Mouse (Mus musculus): ENCODE measurements at regions not wholly inside any gene's neighbourhood (a gene's known extent, or its start where the extent isn't known, plus 50 kb on each side); places are given as distances from the start of the nearest gene placed in this dataset.

DNA sequence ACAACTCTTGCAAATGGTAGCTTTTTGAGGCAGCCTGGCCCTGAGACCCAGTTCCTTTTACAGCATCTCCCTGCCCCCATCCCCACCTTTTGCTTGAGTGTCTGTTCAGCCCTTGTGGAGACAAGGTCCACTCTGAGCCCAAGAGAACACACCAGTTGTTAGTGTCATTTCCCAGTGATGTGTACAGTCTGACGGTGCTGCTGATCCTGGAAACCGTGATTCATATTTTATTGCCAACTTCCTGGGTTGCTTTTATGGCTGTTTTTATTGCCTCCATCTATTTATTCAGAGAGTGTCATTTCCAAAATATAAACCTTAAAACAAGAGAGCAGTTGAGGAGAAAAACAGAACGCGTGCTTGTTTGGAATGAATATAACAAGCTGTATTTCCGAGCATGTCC is 309.6 kb upstream of the Isl1 start:
- DNase-seq (ENCODE audit: low read depth), result no peak

GRCm38 (mm10) chr13:116596346-116596745 is 286.9 kb upstream of the Isl1 start:
- peak; percentile 58 for DNase-seq (ENCODE audit: low read depth)

DNA sequence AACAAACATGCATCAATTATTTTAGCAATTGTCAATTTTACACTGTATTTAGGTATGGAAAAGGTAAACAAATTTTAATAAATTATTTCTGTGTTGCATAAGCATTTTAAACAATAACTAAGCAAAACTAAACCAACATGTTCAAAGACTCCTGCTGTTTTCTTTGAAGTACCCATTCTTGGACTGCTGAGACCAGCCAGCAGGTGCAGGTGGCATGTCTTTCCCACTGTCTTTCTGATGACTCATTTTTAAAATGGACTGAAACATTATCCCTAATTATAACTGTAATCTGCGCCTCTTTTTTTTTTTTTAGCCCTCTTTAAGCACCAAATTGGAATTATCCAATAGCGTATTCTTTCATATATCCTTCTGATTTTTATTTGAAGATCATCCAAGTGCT is 286.0 kb upstream of the Isl1 start:
- DNase-seq (ENCODE audit: low read depth), result no peak

DNA sequence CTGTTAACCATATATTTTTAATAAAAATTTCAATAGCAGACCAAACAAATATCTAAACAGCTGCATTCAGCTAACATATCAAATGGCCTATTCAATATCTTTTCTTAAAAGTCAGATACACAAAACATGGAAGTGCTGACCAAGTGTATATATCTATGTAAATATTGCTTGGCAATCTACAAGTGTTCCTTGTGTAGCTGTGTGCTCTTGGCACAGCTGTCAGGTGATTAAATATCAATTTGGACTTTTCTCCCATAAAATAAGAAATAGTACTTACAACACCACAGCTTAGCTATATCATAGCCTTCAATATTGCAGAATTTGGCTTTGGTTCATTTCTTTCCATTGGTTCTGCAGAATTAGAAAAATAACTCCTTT is 266.5 kb upstream of the Isl1 start:
- DNase-seq (ENCODE audit: low read depth), result no peak

GRCm38 (mm10) chr13:116575274-116575957 is 265.9 kb upstream of the Isl1 start:
- DNase-seq (ENCODE audit: low read depth), result no peak

DNA sequence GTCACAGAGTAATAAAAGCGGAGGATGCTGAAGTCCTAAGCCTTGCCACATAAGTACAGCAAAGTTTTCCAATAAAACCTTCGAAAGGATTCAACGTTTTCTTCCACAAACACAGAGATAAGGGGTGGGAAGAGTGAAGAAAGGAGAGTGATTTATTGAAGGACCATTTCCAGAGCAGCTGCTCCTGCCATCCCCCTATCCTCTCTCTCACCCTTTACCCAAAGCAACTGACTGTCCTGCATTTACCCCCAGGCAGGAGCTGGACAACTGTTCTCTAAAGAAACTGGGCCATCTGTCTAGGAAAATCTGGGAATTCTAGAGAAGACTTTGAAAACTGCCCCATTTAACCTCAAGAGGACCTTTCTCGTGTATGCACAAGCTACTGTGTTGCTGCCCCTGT is 245.6 kb upstream of the Isl1 start:
- DNase-seq (ENCODE audit: low read depth), result no peak

GRCm38 (mm10) chr13:116535211-116535610 is 225.7 kb upstream of the Isl1 start:
- DNase-seq (ENCODE audit: low read depth), result no peak

GRCm38 (mm10) chr13:116533163-116533562 is 223.7 kb upstream of the Isl1 start:
- no peak for DNase-seq (ENCODE audit: low read depth)

DNA sequence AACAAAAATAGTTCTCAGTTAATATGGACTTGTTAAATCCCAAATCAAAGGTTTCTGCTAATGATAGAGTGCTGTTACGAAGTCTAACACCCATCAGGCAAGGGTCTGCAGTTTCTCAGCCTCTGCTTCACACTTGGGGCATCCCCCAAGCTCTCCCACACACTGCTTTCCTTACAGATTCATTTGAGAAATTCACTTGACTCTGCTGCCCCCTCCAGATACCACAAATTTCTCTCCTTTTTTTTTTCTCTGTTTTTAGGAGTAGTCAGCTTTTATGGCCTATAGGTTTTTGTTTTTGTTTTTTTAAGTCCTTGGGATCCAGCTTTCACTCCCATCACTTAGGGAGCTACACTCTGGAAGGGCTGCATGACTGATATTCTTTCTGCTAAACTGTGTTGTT is 218.8 kb upstream of the Isl1 start:
- DNase-seq (ENCODE audit: low read depth), result no peak

- DNase-seq (ENCODE audit: low read depth), result no peak
Observed at GRCm38 (mm10) chr13:116527037-116527436, 217.5 kb upstream of the Isl1 start.

- DNase-seq (ENCODE audit: low read depth), result no peak
Observed at GRCm38 (mm10) chr13:116523713-116524303, 214.3 kb upstream of the Isl1 start.

GRCm38 (mm10) chr13:116514640-116515311 is 205.3 kb upstream of the Isl1 start:
- no peak for DNase-seq (ENCODE audit: low read depth)

- DNase-seq (ENCODE audit: low read depth), result no peak
Observed at GRCm38 (mm10) chr13:116514256-116514639, 204.8 kb upstream of the Isl1 start.

DNA sequence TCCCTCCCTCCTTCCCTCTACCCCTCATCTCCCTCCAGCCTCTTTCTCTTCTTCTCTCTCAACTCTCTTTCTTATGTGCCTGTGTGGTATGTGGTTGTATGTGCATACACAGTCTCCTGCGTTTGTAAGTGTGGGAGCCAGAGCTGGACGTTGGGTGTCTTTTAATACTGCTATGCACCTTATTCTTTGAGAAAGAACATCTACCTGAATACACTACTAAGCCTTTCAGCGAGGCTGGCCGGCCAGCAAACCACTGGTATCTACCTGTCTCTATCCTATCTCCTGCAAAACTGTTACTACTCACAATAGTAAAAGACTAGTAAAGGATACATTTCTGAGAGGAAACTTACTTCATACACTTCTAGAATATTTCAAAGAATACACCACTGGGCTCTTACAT is 202.9 kb upstream of the Isl1 start:
- no peak for DNase-seq (ENCODE audit: low read depth)

DNA sequence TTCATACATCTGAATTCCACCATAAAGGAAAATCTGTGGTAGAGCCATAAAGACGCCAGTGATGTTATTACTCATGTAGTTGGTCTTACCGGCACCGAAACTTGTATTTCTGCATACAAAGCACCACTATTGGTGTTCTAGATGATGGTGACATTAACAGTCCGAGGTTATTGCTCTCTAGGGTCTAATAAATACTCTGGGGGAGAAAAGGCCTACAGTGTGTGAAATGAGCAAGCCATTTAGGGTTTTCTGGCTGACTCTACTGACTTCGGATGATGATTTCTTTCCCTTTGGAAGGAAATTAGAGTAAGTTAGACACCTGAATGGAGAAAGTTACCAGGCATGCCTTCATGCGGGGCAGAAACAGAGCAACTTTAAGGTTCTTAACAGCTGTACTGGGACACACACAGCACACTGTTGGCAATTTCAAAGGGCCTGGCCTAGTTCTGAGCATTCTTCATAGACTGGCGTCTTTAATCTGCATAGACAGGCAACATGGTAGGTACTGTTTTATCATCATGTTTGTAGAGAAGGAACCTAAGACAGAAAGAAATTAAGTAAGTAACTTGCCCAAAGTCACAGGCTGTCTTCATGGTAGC is 198.8 kb upstream of the Isl1 start:
- DNase-seq (ENCODE audit: low read depth), result no peak

DNA sequence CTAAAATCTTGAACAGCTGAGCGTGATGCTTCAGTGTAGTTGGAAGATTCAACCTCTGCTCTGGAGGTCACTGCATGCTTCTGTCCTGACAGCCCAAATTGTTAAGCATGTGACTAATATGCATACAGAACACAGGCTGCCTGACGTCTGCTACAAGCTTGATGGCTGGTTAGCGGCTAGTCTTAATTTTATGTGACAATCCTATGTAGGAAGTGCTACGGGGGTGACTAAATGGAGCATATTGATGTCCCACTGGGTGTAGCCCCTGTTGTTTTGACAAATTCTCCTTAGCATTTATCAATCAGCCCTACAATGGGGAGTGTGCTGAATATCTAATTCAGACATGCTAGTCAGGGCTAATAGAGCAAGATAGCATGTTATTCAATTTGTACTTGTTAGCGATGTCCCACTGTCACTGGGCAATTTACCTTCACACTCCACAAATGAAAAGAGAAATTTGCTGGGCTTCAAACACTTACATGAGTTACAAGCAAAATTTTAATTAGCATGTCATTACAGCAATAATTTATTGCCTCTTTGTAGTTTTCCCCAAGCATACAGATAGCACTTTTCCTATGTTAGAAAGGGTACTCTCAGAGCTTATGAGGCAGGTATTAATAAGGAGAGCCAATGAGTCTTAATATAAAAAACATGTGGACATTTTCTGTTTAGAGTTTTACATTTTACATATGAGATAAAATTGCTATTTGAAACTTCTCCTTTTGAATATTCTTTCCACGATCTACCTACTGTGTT is 188.3 kb upstream of the Isl1 start:
- DNase-seq (ENCODE audit: low read depth), result no peak

DNA sequence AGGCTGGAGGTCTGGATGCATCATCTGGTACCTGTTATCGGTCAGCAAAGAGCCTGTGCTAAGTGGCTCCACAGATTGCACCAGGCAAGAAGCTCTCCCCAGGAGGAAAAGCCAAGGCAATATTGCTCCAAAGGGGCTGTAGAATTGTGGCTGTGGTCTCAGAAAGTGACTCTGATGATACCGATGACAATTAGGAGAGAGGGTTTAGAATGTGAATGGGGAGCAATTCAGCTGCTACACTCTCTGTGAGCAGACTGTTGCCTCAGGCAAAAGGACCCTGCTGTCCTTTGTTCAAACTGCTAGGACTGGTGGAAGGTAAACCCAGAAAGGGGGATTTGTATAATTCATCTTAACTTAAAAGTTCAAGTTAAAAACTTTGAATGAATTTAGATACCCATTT is 186.2 kb upstream of the Isl1 start:
- no peak for DNase-seq (ENCODE audit: low read depth)

- no peak for DNase-seq (ENCODE audit: low read depth)
Observed at GRCm38 (mm10) chr13:116489420-116489819, 179.9 kb upstream of the Isl1 start.

GRCm38 (mm10) chr13:116474611-116475010 is 165.1 kb upstream of the Isl1 start:
- no peak for DNase-seq (ENCODE audit: low read depth)

GRCm38 (mm10) chr13:116461757-116462156 is 152.3 kb upstream of the Isl1 start:
- no peak for DNase-seq (ENCODE audit: low read depth)

DNA sequence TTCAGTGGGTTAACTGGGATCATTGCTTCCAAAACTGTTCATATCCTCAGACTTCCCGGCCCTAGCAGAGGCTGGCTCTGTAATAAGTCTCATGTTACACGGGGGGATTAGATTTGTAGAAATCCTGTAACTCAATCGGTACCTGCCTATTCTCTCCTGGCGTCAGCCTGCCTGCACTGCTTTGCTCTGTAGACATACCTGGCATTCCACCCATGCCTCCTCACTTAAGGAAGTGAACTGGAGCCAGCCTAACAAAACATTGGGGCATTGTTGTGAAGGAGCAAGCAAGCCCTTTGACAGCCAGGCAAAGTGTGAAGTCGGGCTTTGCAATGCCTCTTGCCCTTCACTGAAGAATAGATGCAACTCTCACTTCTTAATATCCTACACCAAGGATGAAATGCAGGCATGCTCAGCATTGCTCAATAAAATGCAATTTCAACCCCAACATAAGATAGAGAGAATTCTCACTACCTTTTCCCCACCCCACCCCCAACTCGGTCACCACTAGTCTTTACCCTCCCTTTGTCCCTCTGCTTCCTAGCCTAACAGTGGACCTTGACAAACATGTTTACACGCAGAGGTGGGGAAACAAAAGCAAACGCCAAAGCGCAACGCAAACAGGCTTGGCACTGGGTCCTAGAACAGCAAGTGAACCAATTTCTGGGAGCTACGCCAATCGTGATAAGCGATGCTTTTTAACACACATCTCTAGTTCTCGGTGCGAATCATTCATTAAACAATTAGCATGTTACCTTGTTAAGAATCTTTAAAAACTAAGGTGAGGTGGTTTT is 133.9 kb upstream of the Isl1 start:
- no peak for DNase-seq (ENCODE audit: low read depth)

GRCm38 (mm10) chr13:116417768-116418167 is 108.3 kb upstream of the Isl1 start:
- DNase-seq (ENCODE audit: low read depth), result no peak
